Mouse (Mus musculus) ES-E14 (cell line): ENCODE results near the gene Usp32.

ENCODE experiments used
- CHD2 ChIP-seq: IDR thresholded peaks from 2 replicates; pipeline ENCODE4 v1.6.1; 2014; ENCODE audit warnings: mild to moderate bottlenecking, low read depth, low read length, inconsistent platforms
- HCFC1 ChIP-seq: IDR thresholded peaks from 2 replicates; pipeline ENCODE4 v1.6.1; 2012; ENCODE audit warnings: low read length, inconsistent platforms, borderline replicate concordance; ENCODE audit not compliant: insufficient read depth
- ZC3H11A ChIP-seq: IDR thresholded peaks from 2 replicates; pipeline ENCODE4 v1.6.1; 2012; ENCODE audit warnings: low read depth, mild to moderate bottlenecking, inconsistent platforms, low read length, borderline replicate concordance
- ZNF384 ChIP-seq: IDR thresholded peaks from 2 replicates; pipeline ENCODE4 v1.6.1; 2012; ENCODE audit warnings: low read depth, low read length, inconsistent platforms

GRCm38 (mm10) chr11:84939508-84940053 is 200.4 kb downstream of the Usp32 start:
- no peak for TF ChIP-seq ZC3H11A
- TF ChIP-seq CHD2 = no peak
- TF ChIP-seq ZNF384 = no peak
- TF ChIP-seq HCFC1 = no peak
